ENCODE assay signal across 16 mouse cellular contexts in the genomic region with DNA sequence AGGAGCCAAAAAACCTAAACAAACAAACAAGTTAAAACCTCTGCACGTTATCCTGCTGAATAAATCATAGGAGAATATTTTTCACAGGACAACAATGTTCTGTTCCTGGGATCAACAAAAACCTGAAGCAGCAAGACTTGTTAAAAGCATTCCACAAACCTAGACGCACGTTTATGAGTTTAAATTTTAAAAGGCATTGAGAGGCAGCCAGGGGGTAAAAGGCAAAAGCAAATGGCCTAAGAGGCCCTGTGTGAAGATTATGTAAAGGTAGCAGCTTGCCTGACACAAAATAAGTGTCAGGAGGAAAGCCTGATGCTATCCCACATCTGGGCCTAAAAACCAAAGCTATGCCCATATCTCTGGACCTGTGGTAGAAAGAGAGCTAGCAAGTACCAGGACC.
"Had no signal": no experiment of that assay in that cellular context is flagged by ENCODE, and none has a peak within 500 bp of the region (broad histone marks: within the 10 kb centered on the region; RNA-seq: fewer than 3 reads in every experiment).

No protein-coding gene starts in this region.

- H3K27ac ChIP-seq: lung, embryonic 15.5 days; macrophage; midbrain, embryonic 12.5 days; neural tube, embryonic 12.5 days; stomach, embryonic 15.5 days; stomach, postnatal 0 days had no signal

- H3K36me3 ChIP-seq: lung, embryonic 15.5 days; midbrain, embryonic 12.5 days; neural tube, embryonic 12.5 days; stomach, embryonic 15.5 days had no signal

- H3K4me1 ChIP-seq: megakaryocyte, embryonic 14.5 days; neural tube, embryonic 12.5 days; stomach, embryonic 15.5 days had no signal

- H3K4me3 ChIP-seq: lung, embryonic 15.5 days; megakaryocyte, embryonic 14.5 days; midbrain, embryonic 12.5 days; neural tube, embryonic 12.5 days; stomach, embryonic 15.5 days had no signal

- DNase-seq: liver, postnatal 0 days; lung, adult 2 months; lung, postnatal 14 days; lung, postnatal 36 days; midbrain, embryonic 14.5 days; right cerebral cortex, postnatal 14 days; thymus, adult 2 months; thymus, postnatal 25 days; thymus, postnatal 4 days had no signal

- H3K27me3 ChIP-seq: lung, embryonic 15.5 days; megakaryocyte, embryonic 14.5 days; neural tube, embryonic 12.5 days; stomach, embryonic 15.5 days had no signal
